Mouse (Mus musculus) cerebellum, adult 9-10 months (tissue): ENCODE measurements at regions not wholly inside any gene's neighbourhood (a gene's known extent, or its start where the extent isn't known, plus 50 kb on each side); places are given as distances from the start of the nearest gene placed in this dataset.

ENCODE experiments used
- DNase-seq: peaks from one replicate; pipeline ENCODE4 v3.0.0; 2022

DNA sequence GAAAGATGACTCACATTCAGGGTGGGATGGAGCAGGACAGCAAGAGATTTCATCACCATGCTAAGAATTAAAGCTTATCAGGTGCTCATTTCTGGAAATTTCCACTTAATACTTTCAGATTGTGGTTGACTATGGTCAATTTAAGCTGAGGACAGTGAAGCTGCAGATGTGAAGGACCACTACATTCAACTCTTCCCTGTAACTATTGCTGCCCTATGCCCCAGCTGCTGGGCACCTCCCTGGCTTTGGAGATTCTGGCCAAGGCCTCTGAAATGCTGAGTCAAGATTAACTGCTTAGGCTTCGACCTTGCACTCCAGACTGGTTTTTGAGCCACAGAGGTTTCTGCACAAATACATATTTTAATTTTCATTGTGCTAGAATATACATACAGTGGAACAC lies 140.4 kb upstream of the Grik3 start:
- DNase-seq = no peak

DNA sequence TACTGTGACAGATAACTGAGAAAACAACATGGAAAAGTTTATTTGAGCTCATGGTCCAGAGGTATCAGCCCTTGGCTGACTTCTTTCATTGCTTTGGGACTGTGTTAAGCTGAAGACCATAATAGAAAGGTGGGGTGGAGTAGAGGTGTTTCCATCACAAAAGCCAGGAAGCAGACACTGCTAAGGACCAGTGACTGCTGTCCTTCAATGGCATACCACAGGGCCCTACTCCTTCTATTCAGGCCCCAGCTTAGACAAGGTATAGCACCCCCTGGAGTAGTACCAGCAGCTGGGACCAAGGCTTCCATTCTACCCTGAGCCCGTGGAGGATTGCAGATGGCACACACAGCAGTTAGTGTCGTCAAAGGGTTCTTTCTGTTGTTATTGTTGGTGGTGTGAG lies 151.4 kb upstream of the Grik3 start:
- DNase-seq = no peak

DNA sequence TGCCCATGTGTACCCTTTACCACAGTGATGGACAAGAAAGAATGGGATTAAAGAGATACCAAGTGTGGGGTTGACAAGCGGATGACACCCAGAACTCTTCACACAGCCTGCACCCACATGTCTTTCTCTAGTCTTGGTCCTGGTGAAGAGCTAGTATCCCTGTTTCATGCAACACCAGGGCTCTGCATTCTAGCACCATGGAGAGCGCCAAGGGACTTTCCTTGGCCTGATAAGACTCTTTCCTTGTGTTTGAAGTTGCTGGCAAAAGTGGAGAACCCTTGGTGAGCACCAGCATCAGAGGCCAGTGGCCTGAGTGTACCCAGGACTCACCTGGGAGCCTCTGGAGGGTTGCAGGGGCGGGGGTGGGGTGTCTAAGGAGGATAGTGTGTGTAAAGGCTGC lies 161.7 kb upstream of the Grik3 start:
- no peak for DNase-seq

DNA sequence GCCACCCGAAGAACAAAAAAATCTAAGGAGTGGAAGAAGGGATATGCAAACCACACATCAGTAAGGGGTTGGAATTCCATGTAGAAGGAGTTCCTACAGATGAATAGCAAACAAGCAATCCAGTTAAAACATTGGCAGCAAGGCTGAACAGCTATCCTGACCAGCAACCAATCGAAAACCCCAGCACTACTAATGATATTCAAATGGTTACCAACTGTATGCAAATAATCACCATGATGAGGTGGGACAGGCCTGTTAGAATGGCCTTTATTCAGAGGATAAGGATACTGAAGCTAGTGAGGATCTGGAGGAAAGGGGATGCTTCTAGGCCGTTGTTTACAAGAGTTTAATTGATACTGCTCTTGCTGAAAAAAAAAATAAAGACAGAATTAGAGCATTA lies 166.0 kb upstream of the Grik3 start:
- DNase-seq = no peak

DNA sequence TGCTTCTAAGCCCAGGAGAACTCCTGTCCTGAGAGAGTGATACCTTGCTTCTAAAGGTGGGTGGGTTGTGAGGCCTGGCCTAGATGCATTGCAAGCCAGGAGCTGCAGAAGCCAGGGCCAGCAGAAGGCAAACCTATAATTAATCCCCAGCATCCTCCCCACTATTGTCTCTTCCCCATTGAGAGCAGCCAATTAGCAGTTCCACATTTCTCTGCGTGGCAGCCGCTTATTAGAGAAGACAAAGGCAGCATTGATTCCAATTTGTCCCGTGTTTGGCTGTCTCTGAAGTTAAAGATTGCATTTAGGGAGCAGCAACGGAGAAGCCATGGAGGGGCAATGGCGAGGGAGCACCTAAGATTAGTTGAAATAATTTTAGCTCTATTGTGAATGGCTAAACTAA lies 171.2 kb upstream of the Grik3 start:
- DNase-seq = no peak

DNA sequence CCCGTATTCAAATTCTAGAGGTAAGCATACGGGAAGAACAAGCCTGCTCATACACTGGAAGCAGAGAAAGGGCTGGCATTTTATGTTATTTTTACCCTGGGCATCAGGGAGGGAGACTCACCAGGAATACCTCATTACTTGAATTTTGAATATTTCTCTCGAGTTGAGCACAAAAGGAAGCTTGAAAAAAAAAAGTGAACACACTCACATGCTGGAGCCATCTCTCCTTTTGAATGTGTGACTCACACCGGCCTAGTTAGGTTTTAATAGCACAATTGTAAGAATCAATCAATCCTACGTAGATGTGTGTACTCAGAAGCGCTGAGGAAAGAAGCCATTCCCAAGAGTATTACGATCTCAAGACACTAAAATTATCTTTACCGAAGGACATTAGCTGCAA lies 172.2 kb upstream of the Grik3 start:
- no peak for DNase-seq

DNA sequence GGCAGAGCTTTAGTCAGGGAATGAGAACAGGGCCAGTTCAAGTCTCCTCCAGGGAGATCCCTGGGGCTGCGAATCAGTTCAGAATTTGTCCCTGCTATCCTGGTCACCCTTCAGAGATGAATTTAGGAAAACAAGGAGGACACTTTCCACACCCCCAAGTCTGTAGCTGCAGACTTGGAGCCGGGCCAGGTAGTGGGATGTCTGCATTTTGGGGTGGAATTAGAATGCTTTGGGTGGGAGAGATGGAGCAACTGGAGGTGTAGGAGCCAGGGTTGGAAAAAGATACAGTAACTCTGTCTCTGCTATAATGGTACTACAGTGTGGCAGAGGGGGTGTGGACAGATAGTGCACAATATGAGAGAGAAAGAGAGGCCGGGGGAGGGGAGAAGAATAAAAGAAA lies 173.6 kb upstream of the Grik3 start:
- no peak for DNase-seq

DNA sequence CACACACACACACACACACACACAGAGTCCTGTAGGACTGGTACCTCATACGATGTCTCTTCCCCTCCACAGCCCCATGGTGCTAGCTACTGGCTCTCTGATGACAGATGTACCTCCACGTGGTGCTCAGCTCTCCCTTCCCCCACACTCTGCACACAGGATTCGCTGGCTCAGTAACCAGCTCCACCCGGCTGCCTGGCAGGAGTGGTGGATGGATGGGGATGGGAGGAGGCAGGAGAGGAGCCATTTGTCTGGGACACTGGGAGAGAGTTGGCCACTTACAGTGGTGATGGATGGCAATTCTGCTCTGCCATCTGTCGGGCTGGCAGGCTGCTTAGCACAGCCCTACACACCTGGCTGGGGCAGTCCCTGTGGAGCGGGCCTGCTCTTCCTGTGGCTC lies 174.7 kb upstream of the Grik3 start:
- DNase-seq = peak; percentile 3

DNA sequence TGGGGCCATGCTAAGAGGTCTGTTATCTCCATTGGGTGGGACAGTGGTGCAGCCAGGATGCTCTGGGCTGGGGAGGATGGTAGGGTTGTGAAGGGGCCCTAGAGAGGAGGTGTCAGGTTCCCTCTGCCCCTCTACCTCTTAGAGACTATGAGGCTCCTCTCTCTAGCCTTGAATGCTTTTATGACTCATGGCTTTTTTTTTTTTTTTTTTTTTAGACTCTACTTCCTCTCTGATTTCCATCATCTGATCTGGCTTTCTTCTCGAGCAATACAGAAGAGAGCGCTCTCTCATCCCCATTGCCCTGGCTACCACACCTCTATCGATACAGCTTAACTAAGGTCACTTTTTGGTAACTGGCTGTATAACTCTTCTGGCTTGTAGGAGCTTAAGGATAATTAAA lies 176.6 kb upstream of the Grik3 start:
- no peak for DNase-seq

DNA sequence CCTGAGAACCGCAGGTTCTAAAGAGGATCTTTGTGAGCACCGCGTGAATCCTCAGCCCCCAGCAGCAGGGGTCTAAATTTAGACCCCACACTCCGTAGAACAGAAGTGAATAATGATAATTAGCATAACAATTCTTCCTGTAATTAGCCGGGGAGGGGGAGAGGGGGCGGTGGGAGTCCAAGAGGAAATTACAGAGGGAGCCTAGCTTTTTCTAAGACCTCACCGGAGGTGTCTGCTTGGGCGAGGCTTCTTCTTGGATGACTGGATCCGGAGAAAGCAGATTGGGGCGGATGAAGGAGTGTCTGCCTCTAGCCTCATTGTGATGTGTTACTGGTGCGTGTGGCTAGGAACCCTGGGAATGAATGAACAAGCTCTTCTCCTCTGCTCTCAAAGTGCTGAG lies 177.2 kb upstream of the Grik3 start:
- no peak for DNase-seq

DNA sequence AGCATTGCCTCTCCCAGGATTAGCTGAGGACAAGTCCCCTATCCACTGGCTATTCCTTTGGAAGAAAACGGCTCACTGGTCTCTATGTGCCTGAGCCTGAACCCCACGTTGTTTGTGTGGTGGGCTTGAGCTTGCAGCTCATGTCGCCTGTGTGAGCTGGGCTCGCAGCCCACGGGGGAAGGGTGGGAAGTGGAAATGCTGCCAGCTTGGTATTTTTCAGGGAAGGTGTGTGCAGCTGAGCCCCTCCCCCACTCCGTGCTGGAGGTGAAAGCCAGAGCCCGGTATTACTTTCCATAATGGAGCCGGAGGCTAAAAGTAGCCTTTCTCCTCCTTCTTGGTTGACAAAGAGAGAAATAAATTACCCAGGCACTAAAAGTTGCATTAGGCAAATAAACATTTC lies 180.5 kb upstream of the Zc3h12a start:
- DNase-seq = no peak

DNA sequence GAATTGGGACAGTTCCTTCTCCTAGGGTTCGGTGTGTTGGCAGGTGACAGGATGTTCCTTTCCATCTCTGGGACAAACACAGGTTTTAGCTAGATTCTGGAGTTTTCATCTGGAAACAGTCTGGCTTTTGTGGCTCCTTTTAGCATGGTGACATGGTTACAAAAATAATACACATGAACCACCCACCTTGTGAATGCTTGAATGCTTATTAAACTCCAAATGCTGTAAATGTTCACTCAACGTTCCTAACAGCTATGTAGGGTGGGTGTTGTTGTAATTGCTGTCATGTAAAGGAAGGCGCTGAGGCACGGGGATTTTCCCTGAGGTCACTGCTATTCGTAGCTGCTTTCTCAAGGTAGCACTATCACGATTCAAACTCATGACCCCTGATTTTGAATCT lies 178.1 kb upstream of the Zc3h12a start:
- no peak for DNase-seq

DNA sequence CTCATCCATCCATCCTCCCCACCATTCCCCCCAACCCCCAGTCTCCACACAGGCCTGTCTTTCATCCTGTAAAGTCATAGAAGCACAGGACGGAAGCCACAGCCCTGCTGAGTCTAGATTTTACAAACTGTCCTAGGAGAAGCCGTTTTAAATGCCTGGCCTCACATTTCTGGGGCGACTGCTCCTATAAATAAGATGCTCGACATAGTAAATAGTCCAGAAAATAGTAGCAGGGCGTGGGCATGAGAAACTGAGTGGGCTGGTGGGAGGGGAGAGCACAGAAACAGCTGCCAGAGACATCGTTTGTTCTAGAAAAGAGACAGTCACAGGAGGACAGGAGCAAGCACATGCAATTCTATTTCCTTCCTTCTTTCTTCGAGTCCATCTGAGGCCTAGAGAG lies 175.0 kb upstream of the Zc3h12a start:
- DNase-seq = no peak

DNA sequence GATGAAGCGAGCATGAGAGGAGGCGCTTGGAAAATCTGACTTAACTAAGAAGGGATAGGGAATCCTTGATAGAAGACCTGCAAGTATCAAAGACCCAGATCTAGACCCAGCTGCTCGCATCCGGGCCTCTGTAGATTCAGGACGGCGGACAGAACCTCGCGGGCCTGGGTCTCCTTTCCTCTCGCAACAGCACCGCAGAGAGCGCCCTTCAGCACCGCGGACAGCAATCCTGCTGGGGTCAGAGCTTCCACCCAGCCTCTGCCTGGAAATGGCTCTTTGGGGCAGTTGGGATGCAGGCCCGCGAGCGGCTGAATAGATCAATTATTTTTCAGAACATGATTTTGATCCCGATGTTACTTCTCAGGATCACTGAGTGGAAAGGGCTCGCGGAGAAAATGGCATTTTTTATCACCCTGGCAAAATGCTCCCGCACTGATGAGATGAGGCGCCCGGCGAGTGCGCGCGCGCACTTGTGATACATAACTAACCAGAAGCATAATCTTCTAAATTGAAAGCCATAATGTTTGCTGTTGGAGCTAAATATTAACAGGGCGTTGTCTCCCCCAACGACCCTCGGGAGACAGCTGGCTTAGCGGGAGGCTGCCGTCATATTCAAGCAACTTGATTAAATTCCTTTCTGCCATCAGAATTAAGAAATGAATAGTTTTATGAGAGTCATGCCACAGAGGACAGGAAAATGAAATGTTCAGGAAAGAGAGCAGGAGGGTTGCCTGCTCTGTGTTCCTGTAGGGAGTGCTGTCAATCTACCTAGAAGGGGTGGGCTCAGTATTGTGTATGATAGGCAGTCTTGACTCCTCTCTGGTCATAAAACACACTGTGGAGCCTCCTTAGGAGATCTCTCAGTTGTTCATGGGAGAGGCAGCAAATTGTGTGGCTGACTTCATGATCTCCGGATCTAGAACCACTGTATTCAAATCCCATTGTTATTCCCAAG lies 173.1 kb upstream of the Zc3h12a start:
- no peak for DNase-seq

DNA sequence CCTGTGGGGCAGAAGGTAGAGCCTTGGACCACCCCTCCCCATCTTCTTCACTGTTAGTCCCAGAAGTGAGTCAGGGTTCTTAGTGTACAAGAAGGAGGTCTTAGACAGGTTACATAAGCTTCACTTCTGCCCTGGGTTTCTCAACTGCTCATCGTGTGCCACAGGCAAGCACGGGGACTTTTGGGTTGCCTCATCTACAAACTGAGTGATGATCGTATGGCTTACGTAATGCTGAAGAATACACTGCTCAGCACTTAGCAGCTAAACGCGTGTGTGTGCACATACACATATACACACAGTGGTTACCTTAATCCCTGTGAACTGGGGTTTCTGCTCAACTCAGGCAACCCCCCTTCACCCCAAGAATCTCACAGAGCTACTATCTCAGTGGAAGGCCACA lies 163.1 kb upstream of the Zc3h12a start:
- DNase-seq = no peak

DNA sequence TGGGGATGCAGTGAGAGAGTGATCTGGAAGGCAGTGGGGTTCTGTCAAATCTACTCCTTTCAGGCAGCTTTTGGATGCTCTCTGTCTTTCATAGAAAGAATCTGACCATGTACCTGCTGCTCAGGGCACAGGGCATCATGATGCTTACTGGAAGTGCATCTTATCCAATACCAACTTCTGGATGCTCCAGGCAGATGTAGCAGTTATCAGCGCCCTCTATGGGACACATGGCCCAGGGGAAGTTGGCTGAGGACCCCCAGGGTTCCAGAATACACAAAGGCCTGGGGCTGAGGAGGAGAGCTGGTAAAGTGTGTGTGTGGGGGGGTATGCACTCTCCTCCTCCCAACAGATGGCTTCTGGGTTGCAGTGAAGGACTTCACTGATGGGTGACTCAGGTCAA lies 162.1 kb upstream of the Zc3h12a start:
- no peak for DNase-seq

DNA sequence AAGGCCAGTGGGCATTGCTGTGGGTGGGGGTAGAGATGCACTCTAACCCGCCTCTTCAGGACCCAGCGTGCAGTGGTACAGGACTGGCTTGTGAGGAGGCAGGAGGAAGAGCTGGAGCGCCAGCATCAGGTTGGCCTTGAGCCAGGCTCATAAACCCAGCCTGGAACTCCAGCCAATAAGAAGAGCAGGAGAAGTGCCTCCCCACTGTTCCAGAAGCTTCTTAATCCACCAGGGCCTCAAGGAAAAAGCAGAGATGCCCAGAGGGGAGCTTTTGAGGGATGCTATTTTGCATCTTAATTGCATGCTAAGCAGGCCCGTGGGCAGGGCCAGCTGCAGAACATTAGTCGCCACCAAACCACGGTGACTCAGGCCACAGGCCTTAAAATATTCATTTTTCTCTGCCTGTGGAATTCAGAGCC lies 161.4 kb upstream of the Zc3h12a start:
- DNase-seq = no peak

DNA sequence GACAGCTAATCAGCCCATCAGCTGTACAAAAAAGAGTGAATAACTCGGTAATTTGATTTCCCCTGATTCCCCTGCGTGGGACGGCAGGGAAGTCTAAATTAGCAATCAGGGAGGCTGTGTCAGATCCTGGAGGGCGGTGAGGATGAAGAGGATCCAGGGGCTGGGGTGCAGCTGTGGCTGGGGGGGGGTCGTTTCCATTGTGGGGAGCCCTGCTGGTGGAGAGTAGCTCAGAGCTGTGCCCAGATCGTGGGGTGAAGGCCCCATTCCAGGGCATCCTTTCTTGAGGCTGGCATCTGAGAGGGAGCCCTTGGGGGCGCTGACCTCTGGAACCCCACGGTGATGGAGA lies 155.3 kb upstream of the Zc3h12a start:
- DNase-seq = no peak

DNA sequence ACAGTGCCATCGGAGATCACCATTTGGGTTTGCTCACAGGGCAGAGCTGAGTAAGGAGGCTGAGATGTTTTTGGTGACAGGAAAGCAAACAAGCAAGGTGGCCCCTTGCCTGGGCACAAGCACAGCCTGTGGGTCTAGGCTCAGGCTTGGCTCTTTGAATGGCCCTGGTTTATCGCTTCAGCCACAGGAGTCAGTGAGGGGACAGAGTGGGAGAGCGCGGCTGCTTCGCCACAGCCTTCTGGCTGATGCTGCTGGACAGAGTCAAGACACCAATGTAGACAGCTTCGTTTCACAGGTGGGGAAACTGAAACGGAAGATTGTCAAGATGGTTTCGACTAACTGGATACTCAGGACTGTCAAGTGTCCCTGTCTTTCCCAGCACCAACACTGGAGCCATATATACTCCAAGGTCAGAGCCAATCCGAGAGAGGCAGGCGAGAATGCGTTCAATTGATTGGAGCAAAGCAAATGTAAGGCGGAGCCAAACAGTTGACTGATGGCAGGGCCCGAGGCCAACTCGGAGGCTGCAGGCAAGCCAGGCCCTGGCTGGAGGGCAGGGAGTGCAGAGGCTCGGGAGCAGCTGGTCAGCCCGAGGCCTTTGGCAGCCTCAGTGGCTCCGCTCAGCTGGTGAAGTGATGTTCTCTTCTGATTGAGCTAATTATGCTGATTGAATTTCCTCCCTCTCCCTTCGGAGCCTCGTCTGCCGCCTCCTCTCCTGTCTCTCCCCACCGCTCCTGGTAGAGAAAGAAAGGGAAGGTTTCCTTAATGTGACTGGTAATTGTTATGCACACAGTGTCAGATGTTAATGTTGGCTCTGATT lies 154.7 kb upstream of the Zc3h12a start:
- DNase-seq = peak; percentile 57

DNA sequence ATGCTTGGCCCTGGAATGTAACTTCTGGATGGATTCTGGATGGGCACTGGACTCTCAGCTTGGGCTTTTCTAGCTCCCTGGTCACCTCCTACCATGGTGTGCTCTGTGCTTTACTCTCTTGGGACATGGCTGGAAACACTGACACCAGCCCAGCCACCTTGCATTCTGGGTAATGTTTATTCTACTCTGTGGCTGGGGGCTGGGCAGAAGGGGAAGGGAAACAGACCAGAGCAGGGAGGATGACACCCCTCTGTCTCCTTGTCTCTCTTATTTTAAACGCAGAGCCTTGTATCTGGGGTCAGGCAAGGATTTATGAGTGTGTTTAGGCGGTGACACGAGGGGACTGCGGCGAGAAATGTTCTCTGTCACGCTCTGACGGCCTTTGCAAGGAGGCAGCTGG lies 151.5 kb upstream of the Zc3h12a start:
- no peak for DNase-seq

DNA sequence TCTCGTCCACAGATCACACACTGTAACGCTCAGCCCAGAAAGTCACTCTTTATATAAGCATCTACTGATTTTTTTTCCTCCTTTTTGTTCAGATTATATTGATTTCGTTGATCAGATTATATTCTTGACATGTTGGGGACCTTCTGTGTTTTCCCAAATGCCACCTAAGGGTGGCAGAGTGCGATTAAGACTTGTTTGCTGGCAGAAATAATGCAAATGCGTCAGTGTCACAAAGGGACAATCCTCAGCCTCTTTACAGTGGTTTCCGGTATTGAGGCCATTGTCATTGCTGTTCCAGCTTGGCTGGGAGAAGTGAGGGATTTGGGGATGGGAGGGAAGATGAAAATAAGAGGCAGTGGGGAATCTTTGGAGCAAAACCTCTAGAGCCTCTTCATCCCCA lies 149.2 kb upstream of the Zc3h12a start:
- no peak for DNase-seq

DNA sequence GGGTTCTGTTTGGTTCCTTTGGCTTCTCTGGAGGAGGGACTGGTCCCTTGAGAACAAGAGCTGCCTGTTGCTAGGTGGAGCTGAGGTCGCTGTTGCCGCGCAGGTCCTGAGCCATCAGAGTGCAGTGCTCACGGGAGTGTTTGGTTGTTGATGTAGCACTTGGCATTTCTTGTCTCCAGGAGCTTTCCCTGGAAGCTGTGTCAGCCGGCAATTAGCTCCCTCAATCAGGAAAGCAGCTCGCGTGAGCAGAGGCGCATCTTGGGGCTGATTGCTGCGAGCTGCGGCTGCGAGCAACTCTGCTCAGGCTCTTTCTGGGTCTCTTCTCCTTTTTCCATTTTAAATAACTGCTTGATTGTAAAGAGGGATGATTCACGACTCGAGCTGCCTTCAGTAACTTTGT lies 147.6 kb upstream of the Zc3h12a start:
- DNase-seq = no peak

DNA sequence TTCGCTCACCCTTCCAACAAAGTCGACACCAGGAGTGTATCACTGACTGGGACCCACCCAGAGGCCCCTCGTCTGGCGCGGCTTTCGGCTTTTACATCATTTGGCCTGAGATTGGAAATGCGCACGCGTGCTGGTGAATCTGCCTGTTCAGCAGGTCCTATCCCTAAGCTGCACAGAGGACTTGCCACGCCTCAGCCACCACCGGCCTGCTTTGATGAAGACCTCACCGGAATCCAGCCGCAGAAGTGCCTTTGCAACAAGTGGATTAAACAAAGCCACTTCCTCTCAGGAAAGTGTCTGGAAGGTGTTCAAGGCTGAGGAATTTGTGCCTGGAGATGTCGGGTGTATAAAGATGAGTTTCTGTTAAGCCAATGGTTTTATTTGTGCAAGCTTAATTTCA lies 143.3 kb upstream of the Zc3h12a start:
- DNase-seq = no peak

DNA sequence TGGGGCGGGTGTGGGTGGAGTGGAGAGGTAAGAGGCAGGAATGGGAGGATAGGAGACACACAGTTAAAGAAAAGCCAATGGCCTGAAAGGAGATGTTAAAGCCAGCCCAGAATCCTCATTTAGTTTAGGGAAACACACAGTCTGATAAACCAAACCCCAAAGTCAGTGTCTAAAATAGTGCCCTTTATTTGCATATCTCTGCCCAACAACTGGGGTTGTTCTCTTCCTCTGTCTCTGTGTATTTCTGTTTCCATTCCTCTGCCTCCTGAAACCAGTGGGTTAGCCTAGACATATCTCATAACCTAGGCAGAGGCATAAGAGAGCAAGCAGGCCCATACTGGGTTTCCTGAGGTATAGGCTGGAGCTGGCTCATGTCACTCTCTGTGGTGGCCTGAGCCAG lies 138.6 kb upstream of the Zc3h12a start:
- DNase-seq = no peak
